Mouse (Mus musculus) right cerebral cortex, postnatal 10 days (tissue): ENCODE results near the gene Cnrip1.
"Not testable (repeated sequence)": the region's sequence is repeated elsewhere in the genome, so short reads cannot be mapped to it uniquely, and the experiment has no call there.

Experiments
- DNase-seq, 2 experiments: peaks; one replicate each; pipeline ENCODE4 v3.0.0; 2021; ENCODE audit warnings: low spot score in 2 of 2

Cnrip1 gene

DNA sequence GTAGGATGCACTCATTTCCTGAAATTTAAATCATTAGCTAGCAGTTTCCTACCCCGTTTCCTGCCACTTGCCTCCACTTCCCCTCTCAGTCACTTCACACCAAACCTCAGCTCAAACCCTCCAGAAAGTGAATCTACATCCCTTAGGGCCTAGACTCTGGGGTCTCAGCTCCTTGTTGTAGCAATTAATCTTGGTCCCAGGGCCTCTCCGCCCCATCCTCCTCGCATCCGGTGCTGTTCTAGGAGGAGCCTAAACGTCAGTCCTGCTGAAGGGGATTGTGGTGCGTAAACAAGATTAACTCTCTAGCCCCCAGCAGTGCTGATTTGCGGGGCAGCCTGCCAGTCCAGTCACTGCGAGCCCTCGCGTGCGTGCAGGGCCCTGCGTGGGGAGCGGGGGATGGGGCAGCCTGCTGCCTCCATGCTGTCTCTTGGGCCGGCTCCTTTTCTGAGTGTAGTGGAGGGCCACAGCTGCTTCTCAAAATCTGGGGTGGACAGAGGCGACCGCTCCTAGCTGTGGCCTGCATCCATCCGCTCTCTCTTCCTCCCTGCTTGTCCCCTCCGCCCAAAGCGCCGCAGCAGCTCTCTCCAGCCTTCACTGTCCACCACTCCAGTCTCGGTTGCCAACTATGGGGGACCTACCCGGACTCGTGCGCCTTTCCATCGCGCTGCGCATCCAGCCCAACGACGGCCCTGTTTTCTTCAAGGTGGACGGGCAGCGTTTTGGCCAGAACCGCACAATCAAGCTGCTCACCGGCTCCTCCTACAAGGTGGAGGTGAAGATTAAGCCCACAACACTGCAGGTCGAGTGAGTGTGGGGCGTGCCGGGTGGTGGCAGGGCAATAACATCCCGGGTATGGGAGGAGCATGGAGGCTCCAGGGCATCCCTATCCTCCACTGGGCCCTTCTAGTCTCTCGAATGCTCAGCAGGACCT lies at the start of gene Cnrip1, which contains the start of gene Plek:
Gene Cnrip1 (plus strand): TSS at position 42 of the 931 bp plus-strand sequence.
Gene Plek (minus strand): TSS at position 837 of the 931 bp plus-strand sequence.
- peak; percentile 95 for DNase-seq

DNA sequence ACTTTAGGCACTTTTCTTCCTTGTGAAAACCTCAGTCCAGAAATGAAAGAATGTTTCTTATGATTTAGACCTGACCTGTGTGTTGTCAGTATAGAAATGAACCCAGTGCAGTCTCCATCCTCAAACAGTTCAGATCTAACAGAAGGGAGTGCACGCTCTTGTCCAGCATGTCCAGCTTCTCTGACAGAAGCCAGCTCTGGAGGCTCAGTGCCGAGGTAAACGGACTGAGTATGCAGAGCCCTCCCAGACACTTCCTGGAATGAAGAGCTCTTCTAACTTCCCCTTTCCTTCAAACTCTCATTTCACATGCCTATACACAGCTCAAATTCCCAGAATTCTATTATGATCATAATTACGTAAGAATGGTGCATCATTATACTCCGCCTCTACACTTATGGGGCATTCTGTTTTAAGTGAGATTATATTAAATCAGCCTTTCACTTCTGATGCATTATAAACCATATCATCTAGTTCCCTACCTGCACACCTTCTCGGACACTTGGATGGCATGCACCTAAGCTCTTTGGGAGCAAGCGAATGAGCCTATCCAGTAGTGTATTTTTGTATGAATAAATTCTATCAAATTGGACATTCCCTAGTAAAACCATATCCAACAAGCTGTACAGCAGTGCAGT lies 48.5 kb upstream of the Cnrip1 start:
- DNase-seq = no peak

GRCm38 (mm10) chr11:17003757-17004156 lies 47.6 kb upstream of the Cnrip1 start:
- no peak for DNase-seq

GRCm38 (mm10) chr11:17004899-17005846 lies 46.2 kb upstream of the Cnrip1 start:
- DNase-seq = peak; percentile 32 to 52

- not testable (repeated sequence) for DNase-seq
Observed at GRCm38 (mm10) chr11:17006526-17006925, 44.9 kb upstream of the Cnrip1 start.

GRCm38 (mm10) chr11:17007517-17008173 lies 43.7 kb upstream of the Cnrip1 start:
- DNase-seq = peak in 1 of 2 experiments; percentile 15

GRCm38 (mm10) chr11:17008498-17008941 lies 42.9 kb upstream of the Cnrip1 start:
- DNase-seq = peak in 1 of 2 experiments; percentile 10

- no peak for DNase-seq
Observed at GRCm38 (mm10) chr11:17012948-17013347, 38.4 kb upstream of the Cnrip1 start.

GRCm38 (mm10) chr11:17019328-17019727 lies 32.1 kb upstream of the Cnrip1 start:
- no peak for DNase-seq

DNA sequence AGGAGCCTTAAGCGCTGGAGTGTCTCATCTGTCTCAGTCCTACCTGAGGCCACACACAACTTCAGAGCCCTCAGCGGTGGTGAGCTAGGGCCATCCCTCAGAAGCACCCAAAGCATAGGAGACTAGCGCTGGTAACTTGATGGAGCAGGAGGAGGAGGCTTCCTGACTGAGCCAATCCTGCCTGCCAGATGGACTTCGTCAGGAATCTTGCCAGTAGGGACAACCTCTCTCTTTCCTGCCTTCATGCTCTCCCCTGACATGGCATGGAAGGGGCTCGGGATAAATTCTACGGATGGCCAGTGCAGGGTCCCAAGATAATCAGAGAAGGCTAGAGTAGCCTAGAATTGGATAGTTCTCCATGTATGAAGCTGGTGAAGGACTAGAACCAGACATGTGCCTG lies 28.2 kb upstream of the Cnrip1 start:
- peak in 1 of 2 experiments; percentile 14 for DNase-seq

GRCm38 (mm10) chr11:17023984-17024383 lies 27.4 kb upstream of the Cnrip1 start:
- DNase-seq = no peak

GRCm38 (mm10) chr11:17045806-17046205 lies 5.6 kb upstream of the Cnrip1 start:
- DNase-seq = peak; percentile 60 to 80

- peak in 1 of 2 experiments; percentile 35 for DNase-seq
Observed at GRCm38 (mm10) chr11:17052476-17053049, 1.2 kb downstream of the Cnrip1 start.

DNA sequence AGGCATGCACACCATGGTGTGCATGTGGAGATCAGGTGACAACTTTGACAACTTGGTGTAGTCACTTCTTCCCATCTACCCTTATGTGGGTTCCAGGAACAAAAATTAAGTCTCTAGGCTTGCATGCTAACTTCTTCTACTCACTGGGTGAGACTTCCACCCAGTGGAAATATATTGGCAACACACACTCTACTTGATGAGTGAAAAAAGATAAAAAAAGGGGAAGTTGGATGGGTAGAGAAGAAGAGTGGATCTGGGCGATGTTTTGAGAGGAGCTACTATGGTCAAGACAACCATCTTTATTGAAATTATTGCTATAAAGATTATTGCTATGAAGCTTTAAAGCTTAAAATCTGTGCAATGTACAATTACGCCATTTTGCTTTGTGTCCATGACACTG lies 18.0 kb downstream of the Cnrip1 start:
- not testable (repeated sequence) for DNase-seq

DNA sequence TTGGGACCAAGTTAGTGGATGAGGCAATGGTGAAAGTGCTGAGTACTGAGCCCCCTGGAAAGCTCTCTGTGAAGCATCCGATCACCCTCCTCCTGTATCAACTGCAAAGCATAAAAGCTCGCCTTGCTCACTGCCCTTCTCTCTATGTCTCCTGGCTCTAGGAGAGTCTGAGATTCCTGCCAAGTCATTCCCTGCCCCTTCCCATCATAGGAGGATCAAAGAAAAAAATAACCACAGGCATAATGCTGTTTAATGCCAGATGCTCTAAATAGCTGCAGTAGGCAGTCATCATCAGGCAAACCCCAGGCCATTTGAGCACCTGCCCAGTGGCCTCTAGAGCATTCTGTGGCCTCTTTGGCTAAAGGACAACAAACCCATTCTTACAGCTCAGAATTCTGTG lies 24.3 kb downstream of the Cnrip1 start:
- DNase-seq = no peak

DNA sequence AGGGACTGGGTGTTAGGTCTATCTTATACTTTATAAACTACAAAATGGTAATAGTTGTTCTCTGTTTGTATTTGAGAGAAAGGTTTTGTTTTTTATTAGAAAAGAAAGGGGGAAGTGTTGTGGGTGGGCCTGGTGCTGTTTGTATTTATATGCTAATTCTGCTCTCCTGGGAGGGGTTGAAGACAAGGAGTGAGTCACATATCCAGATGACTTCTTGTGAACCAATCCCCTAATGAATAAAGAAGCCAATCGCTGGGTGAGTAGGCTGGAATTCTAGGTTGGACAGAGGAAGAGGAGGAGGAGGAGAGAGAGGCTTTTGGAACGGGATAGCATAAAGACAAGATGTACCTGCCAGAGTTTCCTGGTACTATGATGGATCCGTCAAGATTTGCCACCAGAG lies 30.7 kb downstream of the Cnrip1 start:
- no peak for DNase-seq

GRCm38 (mm10) chr11:17082953-17083352 lies 31.6 kb downstream of the Cnrip1 start:
- peak; percentile 61 for DNase-seq

DNA sequence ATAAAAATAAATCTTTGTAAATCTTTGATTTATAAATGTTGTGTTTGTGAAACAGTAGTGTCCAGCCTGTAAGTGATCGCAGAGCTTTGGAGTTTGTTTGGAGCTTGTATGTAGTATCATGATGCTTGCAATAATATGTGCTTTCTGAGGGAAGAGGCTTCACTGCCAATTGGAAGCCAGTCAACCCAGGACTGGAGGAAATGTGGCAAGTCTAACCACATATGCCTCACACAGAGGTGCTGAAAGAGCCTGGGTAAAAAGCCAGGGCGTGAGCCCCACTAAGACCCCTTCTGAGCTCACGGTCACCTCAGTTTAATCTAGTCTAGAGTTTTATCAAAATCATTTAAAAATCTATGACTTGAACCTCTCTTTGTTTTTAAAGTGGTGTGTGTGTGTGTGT lies 32.1 kb downstream of the Cnrip1 start:
- no peak for DNase-seq

- DNase-seq = peak; percentile 34 to 60
Observed at GRCm38 (mm10) chr11:17083866-17084265, 32.5 kb downstream of the Cnrip1 start.

GRCm38 (mm10) chr11:17086106-17086505 lies 34.7 kb downstream of the Cnrip1 start:
- DNase-seq = no peak

GRCm38 (mm10) chr11:17106936-17107335 lies 55.5 kb downstream of the Cnrip1 start:
- peak; percentile 53 to 63 for DNase-seq
